Mouse (Mus musculus) midbrain, postnatal 0 days (tissue): ENCODE measurements around the gene Armc3. TPM values are rescaled to one million over a fixed set of nuclear protein-coding genes. Genes with fewer than 3 reads are reported as not detected.

Source experiments
- ATAC-seq: fragments of 200-750 bp; cut with Nextera tagmentation; 2 replicates; pipeline ENCODE4 v1.8.0; 2017; ENCODE audit warnings: moderate number of reproducible peaks, mild to moderate bottlenecking, moderate TSS enrichment, moderate library complexity; ENCODE audit not compliant: low FRiP score
- DNase-seq: peaks from one replicate; pipeline ENCODE4 v3.0.0-alpha.2; 2015; ENCODE audit warnings: low spot score
- H3K27ac ChIP-seq: fragments of 300-500 bp; sonication (generic); 2 replicates; pipeline ENCODE4 v1.5.1; 2014; ENCODE audit warnings: low read depth, mild to moderate bottlenecking, low read length, mixed read lengths
- H3K27me3 ChIP-seq: fragments of 300-500 bp; sonication (generic); 2 replicates; pipeline ENCODE4 v1.6.1; 2014; ENCODE audit warnings: low read length, control low read depth, mixed read lengths; ENCODE audit not compliant: insufficient read depth
- H3K36me3 ChIP-seq: fragments of 300-500 bp; sonication (generic); 2 replicates; pipeline ENCODE4 v1.6.1; 2014; ENCODE audit warnings: low read length, control low read depth, mixed read lengths; ENCODE audit not compliant: insufficient read depth
- H3K4me1 ChIP-seq: fragments of 300-500 bp; sonication (generic); 2 replicates; pipeline ENCODE4 v1.6.1; 2014; ENCODE audit warnings: mild to moderate bottlenecking, control low read depth, antibody characterized with exemption, low read length, mixed read lengths; ENCODE audit not compliant: insufficient read depth
- H3K4me2 ChIP-seq: fragments of 300-500 bp; sonication (generic); 2 replicates; pipeline ENCODE4 v1.6.1; 2014; ENCODE audit warnings: low read depth, mild to moderate bottlenecking, low read length, mixed read lengths; ENCODE audit not compliant: poor library complexity, severe bottlenecking
- H3K4me3 ChIP-seq: fragments of 300-500 bp; sonication (generic); 2 replicates; pipeline ENCODE4 v1.5.1; 2014; ENCODE audit warnings: low read depth, mild to moderate bottlenecking, low read length, moderate library complexity
- H3K9ac ChIP-seq: fragments of 300-500 bp; sonication (generic); replicated peaks from 2 replicates; pipeline ENCODE4 v1.6.1; 2014; ENCODE audit warnings: mild to moderate bottlenecking, low read length, moderate library complexity, mixed read lengths; ENCODE audit not compliant: poor library complexity, severe bottlenecking
- H3K9me3 ChIP-seq: fragments of 300-500 bp; sonication (generic); 2 replicates; pipeline ENCODE4 v1.6.1; 2016; ENCODE audit warnings: low read length, control low read depth
- CTCF ChIP-seq: IDR thresholded peaks from 2 replicates; pipeline ENCODE4 v1.5.1; 2016; ENCODE audit warnings: antibody characterized with exemption, mild to moderate bottlenecking
- WGBS: fragments of 180-500 bp; shearing (Covaris S2); extraction: QIAGEN DNeasy Blood & Tissue Kit; methylation state at CpG from one replicate; pipeline ENCODE4 v1.1.7; 2014; 5-methylcytosine and 5-hydroxymethylcytosine counted together
- polyA plus RNA-seq: library from polyadenylated mRNA; unstranded; fragments of >200 nt; fragmentation: Nextera tagmentation; extraction: Ambion mirVana; gene quantifications from 2 replicates; pipeline ENCODE4 v1.2.1, GENCODE M21; 2015
- total RNA-seq: library from RNA; depleted of rRNA; stranded (reverse); fragments of >200 nt; gene quantifications from 2 replicates; pipeline ENCODE4 v1.2.3, GENCODE M21; 2014; rRNA removed

Gene Armc3
- total RNA-seq (0.82 and 1.0 TPM in 2 replicates), polyA plus RNA-seq (0.77 and 1.1 TPM in 2 replicates)

DNA sequence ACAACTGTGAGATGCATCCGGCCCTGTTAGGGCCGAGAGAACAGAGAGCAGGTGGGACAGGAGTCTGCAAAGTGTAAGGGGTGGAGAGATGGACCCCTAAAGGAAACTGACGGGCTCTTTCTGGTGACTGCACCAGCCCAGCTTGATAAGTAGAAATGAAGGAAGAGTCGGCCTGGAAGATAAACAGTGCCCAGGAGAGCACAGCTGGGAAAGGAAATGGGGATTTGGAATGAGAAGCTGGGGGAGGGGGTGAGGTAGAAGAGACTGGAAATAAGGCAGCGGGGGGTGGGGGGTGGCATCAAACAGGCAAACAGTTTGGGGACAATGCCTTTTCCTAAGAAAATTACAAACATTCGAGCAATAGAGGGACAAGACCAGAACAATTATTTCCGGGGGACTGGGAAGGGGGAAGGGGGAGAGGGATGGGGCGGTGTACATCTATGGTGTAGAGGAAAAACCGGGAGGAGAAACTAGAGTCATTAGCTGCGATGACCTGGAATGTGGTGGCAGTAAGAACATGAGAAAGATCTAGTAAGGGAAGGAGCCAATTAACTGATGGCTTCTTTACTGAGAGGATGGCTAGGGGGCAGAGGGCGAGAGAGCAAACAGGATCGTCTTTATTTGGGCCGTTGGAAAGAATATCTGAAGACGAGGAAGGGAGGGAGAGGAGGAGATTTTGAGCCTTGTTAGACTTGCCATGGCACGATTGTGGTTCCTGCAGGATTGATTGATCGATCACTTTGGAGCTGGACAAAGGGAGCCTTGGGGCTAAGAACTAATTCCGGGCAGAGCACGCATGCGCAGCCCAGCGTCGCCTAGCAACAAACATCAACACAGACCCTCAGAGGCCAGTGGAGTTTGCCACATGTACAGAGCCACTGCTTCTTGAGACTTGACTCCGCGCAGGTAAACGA lies at the start of gene Armc3:
TSS of gene Armc3 (plus strand) at position 851 of the 914 bp plus-strand sequence.
- Histone ChIP-seq H3K27me3 (no peaks in the 10 kb centered on the region), H3K9ac (peak within 1 kb of the TSS; percentile 62), H3K4me3 (peak within 1 kb of the TSS; percentile 50), H3K9me3 (no peaks in the 10 kb centered on the region), H3K27ac (peak within 1 kb of the TSS; percentile 70), H3K36me3 (no peaks in the 10 kb centered on the region), H3K4me1 (0 out of 2 replicates have a peak, but pooled peaks cover 4% of the 10 kb centered on the region), H3K4me2 (peak within 1 kb of the TSS; percentile 82)
- ATAC-seq: peak; percentile 96
- peak; percentile 91 for DNase-seq
- no peak; the same call in 1 of the 2 replicates for TF ChIP-seq CTCF
- WGBS: 16% methylated on average over 24 of the region's 24 CpGs

DNA sequence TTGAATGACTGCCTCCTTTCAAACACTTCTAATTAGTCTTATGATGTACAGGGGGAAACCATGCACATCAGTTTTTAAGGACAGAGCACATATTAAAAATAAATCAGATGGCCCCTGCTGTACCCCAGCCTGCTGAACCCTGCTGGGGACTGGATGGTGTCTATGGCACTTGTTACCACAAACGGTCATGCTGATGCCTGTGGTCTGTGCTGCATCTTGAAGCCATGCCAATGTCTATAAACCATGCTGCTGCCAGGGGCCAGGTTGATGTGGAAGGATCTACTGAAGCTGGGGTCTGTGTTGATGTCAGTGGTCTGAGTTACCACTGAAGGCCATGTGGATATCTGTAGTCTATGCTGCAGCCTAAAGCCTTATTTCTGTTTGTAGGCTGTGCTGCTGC lies 46.4 kb upstream of the Armc3 start:
- H3K9me3 ChIP-seq: no peaks in the 10 kb centered on the region
- no peak overlapping the region for H3K27ac ChIP-seq
- 82% methylated on average over 1 of the region's 1 CpGs for WGBS
- no peak overlapping the region for H3K4me2 ChIP-seq
- H3K36me3 ChIP-seq: no peaks in the 10 kb centered on the region
- DNase-seq (no peak), ATAC-seq (no peak)
- no peak overlapping the region for H3K4me3 ChIP-seq
- no peak overlapping the region for H3K9ac ChIP-seq
- no peaks in the 10 kb centered on the region for H3K27me3 ChIP-seq
- no peak for TF ChIP-seq CTCF
- no peaks in the 10 kb centered on the region for H3K4me1 ChIP-seq

- Histone ChIP-seq H3K27me3 (no peaks in the 10 kb centered on the region), H3K4me1 (no peaks in the 10 kb centered on the region), H3K4me3 (no peak overlapping the region), H3K4me2 (no peak overlapping the region), H3K9me3 (no peaks in the 10 kb centered on the region), H3K9ac (no peak overlapping the region), H3K27ac (no peak overlapping the region), H3K36me3 (no peaks in the 10 kb centered on the region)
- WGBS: 76% methylated on average over 4 of the region's 4 CpGs
- ATAC-seq: no peak; the same call in 1 of the 2 replicates
- peak; percentile 72 for TF ChIP-seq CTCF
- peak; percentile 39 for DNase-seq
These were observed 42.9 kb upstream of the Armc3 start for GRCm38 (mm10) chr2:19156176-19156575.

- peak; percentile 59 for DNase-seq
- no peak for TF ChIP-seq CTCF
These were observed 39.6 kb upstream of the Armc3 start for GRCm38 (mm10) chr2:19159539-19159938.

GRCm38 (mm10) chr2:19160368-19161114 lies 38.6 kb upstream of the Armc3 start:
- no peaks in the 10 kb centered on the region for H3K27me3 ChIP-seq
- DNase-seq: no peak
- WGBS: 23% methylated on average over 8 of the region's 8 CpGs
- no peak overlapping the region for H3K4me3 ChIP-seq
- TF ChIP-seq CTCF: no peak
- H3K36me3 ChIP-seq: no peaks in the 10 kb centered on the region
- H3K9me3 ChIP-seq: no peaks in the 10 kb centered on the region
- H3K4me1 ChIP-seq: no peaks in the 10 kb centered on the region
- no peak overlapping the region for H3K27ac ChIP-seq
- H3K9ac ChIP-seq: no peak overlapping the region
- no peak for ATAC-seq
- H3K4me2 ChIP-seq: no peak overlapping the region

More at GRCm38 (mm10) chr2:19159539-19159938, 39.6 kb upstream of the Armc3 start:
- Histone ChIP-seq H3K4me3 (no peak overlapping the region), H3K4me2 (no peak overlapping the region), H3K27me3 (no peaks in the 10 kb centered on the region), H3K27ac (no peak overlapping the region), H3K9ac (no peak overlapping the region), H3K36me3 (no peaks in the 10 kb centered on the region), H3K9me3 (no peaks in the 10 kb centered on the region), H3K4me1 (no peaks in the 10 kb centered on the region)
- ATAC-seq: no peak
- WGBS: 54% methylated on average over 5 of the region's 5 CpGs
